Mouse (Mus musculus): ENCODE measurements around the gene Lca5.

The Lca5 gene

GRCm38 (mm10) chr9:83391996-83392395, 48.9 kb downstream of the Lca5 start:
- DNase-seq (ENCODE audit: low read depth, low spot score) = no peak

- no peak for DNase-seq (ENCODE audit: low read depth, low spot score)
These were observed 51.4 kb downstream of the Lca5 start for GRCm38 (mm10) chr9:83389570-83389969.

DNA sequence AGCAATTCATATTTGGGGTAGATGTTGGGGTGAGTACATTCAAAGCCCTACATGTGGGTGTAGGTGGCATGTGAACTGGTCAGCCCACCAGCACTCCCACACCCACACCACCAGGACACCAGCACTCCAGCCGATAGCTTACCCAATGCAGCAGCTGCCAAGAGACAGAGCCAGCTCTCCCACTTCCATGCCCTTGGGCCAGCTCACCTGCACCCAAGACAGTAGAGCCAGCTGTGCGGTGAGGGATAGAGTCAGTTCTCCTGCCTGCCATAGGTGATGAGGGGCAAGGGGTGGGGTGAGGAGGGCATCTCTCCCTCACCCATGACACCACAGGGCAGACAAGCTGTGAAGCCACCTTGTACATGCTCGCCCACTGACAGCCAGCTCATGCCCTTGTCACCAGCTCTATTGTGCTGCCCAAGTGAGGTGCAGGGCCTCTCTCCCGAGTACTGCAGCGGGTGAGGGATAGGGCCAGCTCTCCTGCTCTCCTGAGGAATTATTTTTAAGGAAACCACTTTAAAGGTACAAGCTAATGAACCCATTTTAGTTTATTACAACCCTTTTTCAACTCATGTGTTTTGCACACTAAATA, 54.6 kb downstream of the Lca5 start:
- DNase-seq (ENCODE audit: low read depth, low spot score) = no peak

GRCm38 (mm10) chr9:83385301-83385700, 55.6 kb downstream of the Lca5 start:
- DNase-seq (ENCODE audit: low read depth, low spot score) = no peak

- DNase-seq (ENCODE audit: low read depth, low spot score) = no peak
These were observed 57.7 kb downstream of the Lca5 start for GRCm38 (mm10) chr9:83383235-83383634.

DNA sequence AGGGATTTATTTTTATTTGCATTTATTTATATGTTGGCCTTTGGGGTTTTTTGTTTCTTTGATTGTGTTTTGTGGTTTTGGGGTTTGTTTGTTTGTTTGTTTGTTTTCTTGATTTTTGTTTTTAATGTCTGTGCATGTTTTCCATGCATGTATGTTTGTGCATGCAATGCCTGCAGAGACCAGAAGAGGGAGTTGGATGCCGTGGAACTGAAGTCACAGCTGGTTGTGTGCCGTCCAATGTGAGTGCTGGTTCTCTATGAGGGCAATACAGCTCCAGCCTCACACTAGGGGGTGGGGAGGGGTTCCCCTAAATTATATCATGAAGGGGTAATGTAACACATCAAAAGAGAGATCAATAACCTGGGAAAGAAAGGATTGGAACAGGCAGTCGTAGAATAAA, 58.2 kb downstream of the Lca5 start:
- no peak for DNase-seq (ENCODE audit: low read depth, low spot score)

GRCm38 (mm10) chr9:83381317-83381716, 59.6 kb downstream of the Lca5 start:
- no peak for DNase-seq (ENCODE audit: low read depth, low spot score)

DNA sequence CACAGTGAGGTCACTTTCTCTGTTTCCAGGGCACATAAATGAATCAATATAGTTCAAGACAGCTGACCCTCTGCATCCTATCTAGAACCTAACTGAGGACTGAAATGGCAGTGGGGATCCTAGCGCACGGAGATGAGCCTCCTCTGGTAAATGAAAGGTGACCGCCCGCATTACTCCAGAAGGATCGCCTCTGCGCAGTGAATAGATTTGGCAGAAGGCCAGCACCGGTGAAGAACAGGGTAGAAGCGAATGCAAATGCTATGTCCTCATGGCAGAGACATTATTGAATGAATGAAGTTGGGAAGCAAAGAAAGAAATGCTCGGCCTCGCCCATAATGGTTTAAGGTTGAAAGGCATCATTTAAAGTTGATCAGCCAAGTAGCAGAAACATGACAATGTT, 61.3 kb downstream of the Lca5 start:
- DNase-seq (ENCODE audit: low read depth, low spot score) = no peak

- DNase-seq (ENCODE audit: low read depth, low spot score) = no peak
These were observed 63.8 kb downstream of the Lca5 start for GRCm38 (mm10) chr9:83377132-83377531.

DNA sequence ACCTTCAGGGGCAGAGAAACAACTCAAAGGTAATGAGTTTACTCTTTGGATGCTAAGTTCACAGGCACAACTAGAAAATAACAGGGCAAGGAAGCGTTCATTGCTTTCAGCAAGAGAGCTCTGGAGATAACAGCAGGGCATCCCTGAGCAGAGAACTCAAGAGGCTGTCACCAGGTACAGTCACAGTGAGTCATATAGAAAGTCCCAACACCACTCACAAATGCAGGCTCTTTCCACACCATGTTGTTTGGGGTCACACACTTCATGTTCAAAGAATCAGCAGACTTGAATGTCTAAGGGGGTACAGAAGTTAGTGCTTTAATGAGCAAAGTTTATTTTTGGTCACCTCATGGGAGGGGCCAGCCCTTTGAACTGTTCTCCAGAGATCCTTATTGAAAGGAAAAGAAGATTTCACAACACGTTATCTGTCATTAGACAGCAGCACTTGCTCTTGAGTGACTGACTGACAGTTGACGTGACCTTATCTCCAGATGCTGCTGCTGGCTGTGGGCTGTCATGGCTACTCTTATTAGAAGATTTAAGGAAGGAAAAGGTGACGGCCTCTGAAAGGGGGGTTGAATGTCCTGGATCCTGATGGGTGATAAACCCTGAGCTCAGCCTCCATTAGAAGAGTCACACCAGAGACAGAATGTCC, 65.3 kb downstream of the Lca5 start:
- no peak for DNase-seq (ENCODE audit: low read depth, low spot score)

GRCm38 (mm10) chr9:83370907-83371306, 70.0 kb downstream of the Lca5 start:
- DNase-seq (ENCODE audit: low read depth, low spot score) = no peak

- DNase-seq (ENCODE audit: low read depth, low spot score) = no peak
These were observed 72.7 kb downstream of the Lca5 start for GRCm38 (mm10) chr9:83368234-83368633.

DNA sequence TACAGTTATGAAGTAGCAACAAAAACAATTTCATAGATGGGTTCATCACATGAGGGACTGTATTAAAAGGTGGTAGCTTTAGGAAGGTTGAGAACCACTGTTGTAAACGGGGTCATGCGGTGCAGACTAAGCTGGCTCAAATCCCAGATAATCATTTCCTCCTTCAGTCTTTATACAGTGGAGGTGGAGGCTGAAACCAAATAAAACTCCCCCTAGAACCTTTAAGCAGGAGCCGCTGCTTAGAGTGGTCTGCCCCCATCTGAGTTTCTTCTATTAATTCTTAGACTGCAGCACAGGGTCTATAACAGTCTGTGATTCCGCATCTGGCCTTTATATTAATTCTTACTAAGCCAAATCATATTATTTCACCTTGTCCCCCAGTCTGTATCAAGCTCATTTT, 85.1 kb downstream of the Lca5 start:
- no peak for DNase-seq (ENCODE audit: low read depth, low spot score)

DNA sequence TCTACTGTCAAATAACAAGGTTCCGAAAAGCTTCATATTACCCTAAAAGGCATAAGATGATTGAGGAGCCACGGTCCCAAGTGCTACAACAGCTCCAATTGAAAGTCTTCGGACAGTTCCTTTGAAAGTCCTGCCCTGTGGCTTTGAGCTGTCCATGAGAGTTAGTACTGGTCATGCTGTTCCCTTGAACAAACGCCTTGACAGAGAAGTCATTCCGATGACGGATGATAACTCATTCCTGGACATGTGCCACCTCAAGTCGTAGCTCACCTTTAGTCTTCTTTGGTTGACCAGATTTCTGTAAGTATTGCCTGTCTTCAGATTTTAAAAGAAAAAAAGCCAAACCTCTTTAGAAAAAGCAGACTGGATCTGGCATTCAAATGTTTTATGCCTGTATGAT, 87.6 kb downstream of the Lca5 start:
- DNase-seq (ENCODE audit: low read depth, low spot score) = no peak

DNA sequence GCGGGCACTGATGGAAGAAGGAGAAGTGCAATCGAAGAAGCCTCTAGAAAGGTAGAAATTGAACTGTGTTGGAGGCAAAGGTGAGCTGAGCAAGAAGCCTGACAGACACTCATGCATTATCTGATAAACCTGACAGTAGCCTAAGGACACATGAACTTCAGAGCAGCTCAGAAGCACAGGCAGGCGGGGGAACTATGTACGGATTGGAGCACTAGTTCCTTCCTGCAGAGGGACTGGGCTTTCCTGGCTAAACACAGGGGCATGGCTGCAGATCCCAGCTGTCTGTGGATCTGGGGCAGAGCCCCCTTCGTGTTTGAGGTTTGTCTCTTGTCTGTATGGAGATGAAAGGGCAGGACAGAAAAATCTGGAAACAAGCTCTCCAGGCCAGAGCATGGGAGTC, 89.8 kb downstream of the Lca5 start:
- DNase-seq (ENCODE audit: low read depth, low spot score) = no peak

DNA sequence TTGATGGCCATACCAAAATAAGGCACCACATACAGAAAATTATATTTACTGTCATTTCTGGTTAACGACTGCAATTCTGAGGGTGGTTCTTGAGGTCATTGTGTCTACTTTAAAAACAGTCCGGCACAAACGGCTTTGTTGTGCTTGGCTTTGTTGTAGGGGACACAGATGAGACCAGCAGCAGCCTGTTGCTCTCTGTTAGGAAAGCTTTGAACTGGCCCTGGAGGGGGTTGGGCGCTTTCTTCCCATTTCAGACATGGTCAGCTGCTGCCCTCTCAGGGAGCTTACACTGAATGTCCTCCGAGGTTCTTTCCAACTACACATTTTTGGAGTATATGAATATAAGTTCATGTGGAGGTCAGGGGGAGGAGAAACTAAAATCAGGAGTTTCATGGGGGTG, 90.3 kb downstream of the Lca5 start:
- DNase-seq (ENCODE audit: low read depth, low spot score) = peak; percentile 20

DNA sequence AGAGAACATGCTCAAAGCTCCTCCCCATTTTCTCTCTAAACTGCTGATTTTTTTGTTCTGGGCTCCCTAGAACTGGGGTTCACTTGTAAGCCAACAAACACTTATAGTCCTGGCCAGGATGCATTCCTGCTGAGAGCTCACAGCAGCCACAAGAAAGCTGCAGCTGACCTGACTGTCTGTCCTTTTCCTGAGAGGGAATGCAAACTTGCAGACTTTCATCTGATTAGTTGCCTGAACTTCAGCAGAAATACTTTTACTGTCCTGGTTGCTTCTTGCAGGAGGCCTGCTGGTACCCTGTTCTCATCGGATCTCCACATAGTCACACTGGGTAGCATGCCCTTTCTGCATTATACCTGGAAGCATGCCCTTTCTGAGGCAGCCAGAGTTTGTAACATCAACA, 91.0 kb downstream of the Lca5 start:
- DNase-seq (ENCODE audit: low read depth, low spot score) = no peak

- no peak for DNase-seq (ENCODE audit: low read depth, low spot score)
These were observed 91.4 kb downstream of the Lca5 start for GRCm38 (mm10) chr9:83349504-83349903.

- DNase-seq (ENCODE audit: low read depth, low spot score) = no peak
These were observed 93.4 kb downstream of the Lca5 start for GRCm38 (mm10) chr9:83347521-83347920.

DNA sequence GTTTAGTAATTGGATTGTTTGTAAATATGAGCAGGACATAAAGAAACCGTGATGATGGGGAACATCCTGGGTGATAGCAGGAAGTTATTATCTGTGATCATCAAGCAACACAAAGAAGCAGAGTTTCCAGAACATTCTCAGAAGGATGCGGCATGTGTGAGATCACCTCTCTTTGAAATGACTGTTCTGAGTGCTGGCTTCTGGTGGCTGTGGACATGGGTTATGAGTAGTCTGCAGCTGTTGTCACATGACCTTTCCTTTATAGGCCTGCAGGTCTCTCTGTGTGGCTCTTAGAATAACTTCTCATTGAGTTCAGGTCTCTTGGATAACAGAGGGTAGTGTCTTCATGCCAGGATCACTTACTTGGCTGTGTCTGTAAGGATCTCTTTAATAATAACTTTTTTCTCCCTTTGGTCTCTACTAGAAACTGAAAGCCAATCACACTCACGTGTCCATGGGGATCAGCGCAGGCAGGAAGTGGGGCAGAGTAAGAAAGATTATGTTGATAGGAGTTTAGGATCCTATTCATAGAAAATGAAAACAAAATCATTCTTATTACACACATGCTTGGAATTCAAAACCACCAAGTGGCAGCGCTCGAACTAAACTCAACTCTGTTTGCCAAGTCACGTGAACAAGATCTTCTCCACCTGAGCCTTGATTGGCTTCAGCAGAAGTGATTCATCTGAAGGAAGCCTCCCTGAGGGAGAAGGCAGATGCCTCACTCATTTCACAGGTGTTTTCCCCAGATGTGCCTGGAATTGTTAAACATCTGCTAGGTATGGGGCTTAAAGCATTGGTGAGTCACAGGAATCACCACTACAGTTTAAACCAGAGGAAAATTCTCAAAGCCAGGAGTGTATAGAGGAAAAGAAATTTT, 98.2 kb downstream of the Lca5 start:
- no peak for DNase-seq (ENCODE audit: low read depth, low spot score)

Measured in skeletal muscle tissue, adult 2 months (tissue).